Mouse (Mus musculus): ENCODE measurements at regions not wholly inside any gene's neighbourhood (a gene's known extent, or its start where the extent isn't known, plus 50 kb on each side); places are given as distances from the start of the nearest gene placed in this dataset.

GRCm38 (mm10) chr5:120304295-120304701 lies 127.2 kb upstream of the Lhx5 start:
- H3K4me2 ChIP-seq (replicated peaks; ENCODE audit: low read depth, low read length) = no peak overlapping the region
- TF ChIP-seq EP300 (IDR thresholded peaks at IDR 0.05) (no peak), CTCF (IDR thresholded peaks at IDR 0.05) (no peak)
- H3K27me3 ChIP-seq (replicated peaks; ENCODE audit: insufficient read depth, low read length) = peaks cover 40% of the 10 kb centered on the region
- WGBS = 26% methylated on average over 12 of the region's 13 CpGs
- H3K27ac ChIP-seq (ENCODE audit: low read length) = no peak overlapping the region
- H3K4me3 ChIP-seq (ENCODE audit: low read depth, low read length) = no peak overlapping the region
- no peak for ATAC-seq
- no peaks in the 10 kb centered on the region for H3K4me1 ChIP-seq (ENCODE audit: insufficient read depth, low read depth, low read length)
- H3K36me3 ChIP-seq (ENCODE audit: insufficient read depth, low read length) = no peaks in the 10 kb centered on the region
- no peaks in the 10 kb centered on the region for H3K9me3 ChIP-seq (ENCODE audit: low read length)
- H3K9ac ChIP-seq (replicated peaks; ENCODE audit: low read depth) = no peak overlapping the region
- DNase-seq (ENCODE audit: low spot score) = no peak

DNA sequence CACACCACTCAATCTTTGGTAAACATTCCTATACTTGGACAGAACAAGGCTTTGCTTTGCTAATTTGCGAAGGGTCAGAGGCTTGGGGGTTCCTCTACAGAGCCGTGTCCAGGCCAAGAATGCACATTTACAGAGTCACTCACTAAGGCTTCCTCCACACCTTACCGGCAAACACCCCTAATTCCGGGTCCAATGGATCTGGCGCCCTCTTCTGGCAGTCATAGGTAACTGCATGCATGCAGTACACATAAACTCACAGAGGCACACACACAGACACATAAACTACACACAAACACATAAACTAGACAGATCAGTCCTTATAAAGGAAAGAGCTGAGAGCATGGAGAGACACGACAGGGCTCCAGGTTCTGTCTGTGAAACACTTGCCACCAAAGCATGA lies 119.2 kb upstream of the Lhx5 start:
- Histone ChIP-seq H3K27me3 (replicated peaks; ENCODE audit: insufficient read depth, low read length) (no peaks in the 10 kb centered on the region), H3K27ac (ENCODE audit: low read length) (no peak overlapping the region), H3K9me3 (ENCODE audit: low read length) (no peaks in the 10 kb centered on the region), H3K9ac (replicated peaks; ENCODE audit: low read depth) (no peak overlapping the region), H3K36me3 (ENCODE audit: insufficient read depth, low read length) (no peaks in the 10 kb centered on the region), H3K4me3 (ENCODE audit: low read depth, low read length) (no peak overlapping the region), H3K4me2 (replicated peaks; ENCODE audit: low read depth, low read length) (no peak overlapping the region), H3K4me1 (ENCODE audit: insufficient read depth, low read depth, low read length) (no peaks in the 10 kb centered on the region)
- WGBS = 78% methylated on average over 6 of the region's 6 CpGs
- ATAC-seq (no peak), DNase-seq (ENCODE audit: low spot score) (no peak)
- TF ChIP-seq CTCF (IDR thresholded peaks at IDR 0.05) (peak; percentile 45), EP300 (IDR thresholded peaks at IDR 0.05) (no peak)

GRCm38 (mm10) chr5:120313984-120314383 lies 117.5 kb upstream of the Lhx5 start:
- H3K4me1 ChIP-seq (ENCODE audit: insufficient read depth, low read depth, low read length) = no peaks in the 10 kb centered on the region

GRCm38 (mm10) chr5:120315116-120315515 lies 116.4 kb upstream of the Lhx5 start:
- Histone ChIP-seq H3K9ac (replicated peaks; ENCODE audit: low read depth) (no peak overlapping the region), H3K4me3 (ENCODE audit: low read depth, low read length) (no peak overlapping the region), H3K36me3 (ENCODE audit: insufficient read depth, low read length) (no peaks in the 10 kb centered on the region), H3K9me3 (ENCODE audit: low read length) (no peaks in the 10 kb centered on the region), H3K4me1 (ENCODE audit: insufficient read depth, low read depth, low read length) (no peaks in the 10 kb centered on the region), H3K27me3 (replicated peaks; ENCODE audit: insufficient read depth, low read length) (no peaks in the 10 kb centered on the region), H3K27ac (ENCODE audit: low read length) (no peak overlapping the region), H3K4me2 (replicated peaks; ENCODE audit: low read depth, low read length) (no peak overlapping the region)
- TF ChIP-seq EP300 (IDR thresholded peaks at IDR 0.05) (no peak), CTCF (IDR thresholded peaks at IDR 0.05) (no peak)
- DNase-seq (ENCODE audit: low spot score) (no peak), ATAC-seq (no peak)
- 34% methylated on average over 8 of the region's 8 CpGs for WGBS

More at GRCm38 (mm10) chr5:120313984-120314383, 117.5 kb upstream of the Lhx5 start:
- Histone ChIP-seq H3K36me3 (ENCODE audit: insufficient read depth, low read length) (no peaks in the 10 kb centered on the region), H3K27me3 (replicated peaks; ENCODE audit: insufficient read depth, low read length) (no peaks in the 10 kb centered on the region), H3K9me3 (ENCODE audit: low read length) (no peaks in the 10 kb centered on the region), H3K4me3 (ENCODE audit: low read depth, low read length) (no peak overlapping the region), H3K9ac (replicated peaks; ENCODE audit: low read depth) (no peak overlapping the region), H3K27ac (ENCODE audit: low read length) (no peak overlapping the region), H3K4me2 (replicated peaks; ENCODE audit: low read depth, low read length) (no peak overlapping the region)
- DNase-seq (ENCODE audit: low spot score) = no peak
- no peak for TF ChIP-seq EP300 (IDR thresholded peaks at IDR 0.05)
- 67% methylated on average over 6 of the region's 6 CpGs for WGBS
- ATAC-seq = no peak

DNA sequence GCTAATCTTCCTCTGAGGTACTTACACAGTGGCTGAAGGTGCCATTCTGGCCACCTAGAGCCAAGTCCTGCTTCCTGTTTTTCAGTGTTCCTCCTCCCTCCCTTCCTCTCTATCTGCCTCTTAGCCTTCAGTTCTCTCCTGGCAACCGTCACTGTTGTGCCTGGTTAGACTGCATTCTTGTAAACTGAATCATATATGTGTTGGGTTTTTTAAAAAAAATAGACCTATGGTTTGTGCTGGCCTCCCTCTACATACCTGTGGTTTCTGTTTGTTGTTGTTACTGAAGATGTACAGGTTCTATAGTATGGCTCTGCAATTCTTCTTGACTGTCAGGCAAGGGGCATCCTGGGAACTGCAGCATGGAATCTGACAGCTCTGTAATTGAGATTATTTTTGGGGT lies 112.5 kb upstream of the Lhx5 start:
- H3K27ac ChIP-seq (ENCODE audit: low read length) = no peak overlapping the region
- ATAC-seq (peak; percentile 38; the same call in 1 of the 2 replicates), DNase-seq (ENCODE audit: low spot score) (peak; percentile 28)
- H3K4me2 ChIP-seq (replicated peaks; ENCODE audit: low read depth, low read length) = no peak overlapping the region
- no peak overlapping the region for H3K4me3 ChIP-seq (ENCODE audit: low read depth, low read length)
- peaks cover 5% of the 10 kb centered on the region; the same call in 1 of the 2 replicates for H3K27me3 ChIP-seq (replicated peaks; ENCODE audit: insufficient read depth, low read length)
- H3K9me3 ChIP-seq (ENCODE audit: low read length) = no peaks in the 10 kb centered on the region
- H3K36me3 ChIP-seq (ENCODE audit: insufficient read depth, low read length) = no peaks in the 10 kb centered on the region
- no peak for TF ChIP-seq EP300 (IDR thresholded peaks at IDR 0.05)
- TF ChIP-seq CTCF (IDR thresholded peaks at IDR 0.05) = no peak
- 10% methylated on average over 1 of the region's 1 CpGs for WGBS
- no peaks in the 10 kb centered on the region for H3K4me1 ChIP-seq (ENCODE audit: insufficient read depth, low read depth, low read length)
- no peak overlapping the region for H3K9ac ChIP-seq (replicated peaks; ENCODE audit: low read depth)

DNA sequence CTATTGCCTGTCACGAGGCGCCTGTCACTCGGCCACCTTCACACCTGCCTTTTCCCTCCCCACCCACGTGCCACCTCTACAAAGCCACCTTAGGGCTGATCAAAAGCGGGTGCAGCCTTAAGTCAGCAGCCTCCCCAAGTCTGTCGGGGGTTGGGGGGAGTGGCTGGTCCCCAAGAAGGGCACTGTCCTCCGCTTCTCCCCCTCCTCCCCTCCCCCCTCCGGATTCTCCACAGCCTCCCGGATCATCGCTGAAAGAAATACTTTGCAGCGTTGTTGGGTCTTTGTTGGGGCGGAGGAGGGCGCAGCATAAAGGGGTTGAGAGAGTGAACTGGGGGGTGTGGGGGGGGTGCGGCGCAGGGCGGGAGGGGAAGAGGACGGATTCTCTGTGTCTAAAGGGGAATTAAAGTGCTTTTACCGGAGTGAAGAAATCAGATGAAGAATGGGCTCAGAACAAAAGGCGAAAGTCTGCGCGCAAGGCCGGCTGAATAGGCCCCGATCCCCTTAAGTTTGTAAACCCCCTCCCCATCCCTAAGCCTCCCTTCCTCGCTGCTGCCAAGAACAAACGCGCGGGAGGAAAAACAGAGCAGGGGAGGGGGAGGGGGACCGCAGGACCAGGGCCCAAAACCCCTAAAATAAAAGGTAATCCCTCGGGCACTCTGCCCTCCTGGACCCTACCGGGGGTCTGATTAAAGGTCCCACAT lies 109.3 kb upstream of the Lhx5 start:
- no peaks in the 10 kb centered on the region for H3K4me1 ChIP-seq (ENCODE audit: insufficient read depth, low read depth, low read length)
- no peaks in the 10 kb centered on the region for H3K9me3 ChIP-seq (ENCODE audit: low read length)
- no peak overlapping the region for H3K4me3 ChIP-seq (ENCODE audit: low read depth, low read length)
- no peak overlapping the region for H3K27ac ChIP-seq (ENCODE audit: low read length)
- ATAC-seq (no peak), DNase-seq (ENCODE audit: low spot score) (no peak)
- 3% methylated on average over 27 of the region's 30 CpGs for WGBS
- H3K9ac ChIP-seq (replicated peaks; ENCODE audit: low read depth) = no peak overlapping the region
- H3K4me2 ChIP-seq (replicated peaks; ENCODE audit: low read depth, low read length) = no peak overlapping the region
- TF ChIP-seq CTCF (IDR thresholded peaks at IDR 0.05) (no peak), EP300 (IDR thresholded peaks at IDR 0.05) (no peak)
- peaks cover 5% of the 10 kb centered on the region; the same call in 1 of the 2 replicates for H3K27me3 ChIP-seq (replicated peaks; ENCODE audit: insufficient read depth, low read length)
- H3K36me3 ChIP-seq (ENCODE audit: insufficient read depth, low read length) = no peaks in the 10 kb centered on the region
